Mouse (Mus musculus): ENCODE measurements at regions not wholly inside any gene's neighbourhood (a gene's known extent, or its start where the extent isn't known, plus 50 kb on each side); places are given as distances from the start of the nearest gene placed in this dataset.

DNA sequence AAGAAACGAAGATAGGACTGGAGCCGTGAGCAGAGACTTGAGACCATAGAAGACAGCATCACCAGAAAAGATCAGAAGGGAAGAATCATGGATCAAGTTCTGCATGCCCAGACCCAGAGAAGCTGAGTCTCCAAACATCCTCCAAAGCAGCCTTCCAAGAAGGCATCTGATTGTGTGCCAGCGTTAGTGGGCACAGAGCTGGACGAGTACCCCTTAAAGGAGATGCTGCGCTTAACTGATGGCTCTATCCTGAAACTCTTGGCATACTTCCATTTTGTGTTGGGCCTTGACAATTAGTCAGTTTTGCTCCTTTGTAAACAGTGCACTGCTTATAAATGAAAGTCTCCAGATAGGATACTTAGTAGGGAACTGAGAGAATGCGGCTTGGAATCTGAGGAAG lies 119.8 kb downstream of the Il20rb start:
- no peaks in the 10 kb centered on the region for H3K27me3 ChIP-seq (replicated peaks)
- WGBS = 75% methylated on average over 6 of the region's 6 CpGs
- no peaks in the 10 kb centered on the region for H3K36me3 ChIP-seq
- no peaks in the 10 kb centered on the region for H3K9me3 ChIP-seq (replicated peaks)
- H3K4me3 ChIP-seq (replicated peaks) = no peak overlapping the region
- no peak overlapping the region for H3K9ac ChIP-seq (replicated peaks)
- no peak overlapping the region for H3K27ac ChIP-seq (replicated peaks)
- ATAC-seq (ENCODE audit: low FRiP score) = no peak
- no peak overlapping the region for H3K4me2 ChIP-seq
- H3K4me1 ChIP-seq = no peaks in the 10 kb centered on the region

- ATAC-seq (ENCODE audit: low FRiP score) = no peak
- Histone ChIP-seq H3K9ac (replicated peaks) (no peak overlapping the region), H3K27ac (replicated peaks) (no peak overlapping the region), H3K9me3 (replicated peaks) (no peaks in the 10 kb centered on the region), H3K4me2 (no peak overlapping the region), H3K4me1 (no peaks in the 10 kb centered on the region), H3K27me3 (replicated peaks) (no peaks in the 10 kb centered on the region), H3K4me3 (replicated peaks) (no peak overlapping the region), H3K36me3 (no peaks in the 10 kb centered on the region)
- WGBS = 67% methylated on average over 9 of the region's 9 CpGs
Measured at GRCm38 (mm10) chr9:100359934-100360716, 126.5 kb downstream of the Il20rb start.

- Histone ChIP-seq H3K9ac (replicated peaks) (no peak overlapping the region), H3K4me1 (no peaks in the 10 kb centered on the region)
- WGBS = 55% methylated on average over 12 of the region's 12 CpGs
Measured at GRCm38 (mm10) chr9:100357553-100357952, 129.0 kb downstream of the Il20rb start.

GRCm38 (mm10) chr9:100340796-100341195 lies 145.8 kb downstream of the Il20rb start:
- Histone ChIP-seq H3K27ac (replicated peaks) (no peak overlapping the region), H3K4me1 (no peaks in the 10 kb centered on the region), H3K9ac (replicated peaks) (no peak overlapping the region), H3K4me2 (no peak overlapping the region), H3K4me3 (replicated peaks) (no peak overlapping the region), H3K9me3 (replicated peaks) (no peaks in the 10 kb centered on the region), H3K36me3 (no peaks in the 10 kb centered on the region), H3K27me3 (replicated peaks) (no peaks in the 10 kb centered on the region)
- no peak for ATAC-seq (ENCODE audit: low FRiP score)
- 83% methylated on average over 8 of the region's 8 CpGs for WGBS

More at GRCm38 (mm10) chr9:100357553-100357952, 129.0 kb downstream of the Il20rb start:
- no peaks in the 10 kb centered on the region for H3K9me3 ChIP-seq (replicated peaks)
- no peak overlapping the region for H3K4me2 ChIP-seq
- no peak for ATAC-seq (ENCODE audit: low FRiP score)
- H3K27ac ChIP-seq (replicated peaks) = no peak overlapping the region
- H3K36me3 ChIP-seq = no peaks in the 10 kb centered on the region
- no peaks in the 10 kb centered on the region for H3K27me3 ChIP-seq (replicated peaks)
- no peak overlapping the region for H3K4me3 ChIP-seq (replicated peaks)

GRCm38 (mm10) chr9:100307765-100308164 lies 178.8 kb downstream of the Il20rb start:
- ATAC-seq (ENCODE audit: low FRiP score) = no peak
- no peaks in the 10 kb centered on the region for H3K27me3 ChIP-seq (replicated peaks)
- no peak overlapping the region for H3K9ac ChIP-seq (replicated peaks)
- H3K36me3 ChIP-seq = no peaks in the 10 kb centered on the region
- no peak overlapping the region for H3K27ac ChIP-seq (replicated peaks)
- H3K9me3 ChIP-seq (replicated peaks) = no peaks in the 10 kb centered on the region
- 0 out of 2 replicates have a peak, but pooled peaks cover 4% of the 10 kb centered on the region for H3K4me1 ChIP-seq
- no peak overlapping the region for H3K4me2 ChIP-seq
- WGBS = 78% methylated on average over 5 of the region's 5 CpGs
- H3K4me3 ChIP-seq (replicated peaks) = no peak overlapping the region

DNA sequence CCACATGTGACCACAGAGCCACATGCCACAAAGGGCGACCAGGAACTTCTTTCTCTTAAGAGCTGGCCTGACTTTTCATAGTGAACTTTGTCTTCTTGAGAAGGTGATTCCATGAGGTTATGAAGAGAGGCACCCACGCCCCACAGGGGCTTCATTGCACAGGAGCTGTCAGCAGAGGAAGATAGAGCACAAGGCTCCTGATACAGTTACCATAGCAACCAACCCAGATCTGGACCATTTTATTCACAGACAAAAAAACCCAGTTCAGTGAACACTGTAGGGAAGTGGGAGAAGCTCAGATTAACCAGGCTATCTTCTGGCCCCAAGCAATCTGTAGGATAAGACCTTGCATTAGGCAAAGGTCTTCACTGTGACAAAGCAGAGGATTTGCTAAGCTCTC lies 179.2 kb downstream of the Il20rb start:
- Histone ChIP-seq H3K36me3 (no peaks in the 10 kb centered on the region), H3K9ac (replicated peaks) (no peak overlapping the region), H3K4me2 (no peak overlapping the region), H3K27ac (replicated peaks) (no peak overlapping the region), H3K4me1 (0 out of 2 replicates have a peak, but pooled peaks cover 4% of the 10 kb centered on the region), H3K9me3 (replicated peaks) (no peaks in the 10 kb centered on the region), H3K27me3 (replicated peaks) (no peaks in the 10 kb centered on the region), H3K4me3 (replicated peaks) (no peak overlapping the region)
- ATAC-seq (ENCODE audit: low FRiP score) = no peak
- WGBS = 58% methylated on average over 2 of the region's 2 CpGs

- Histone ChIP-seq H3K4me1 (peaks cover 7% of the 10 kb centered on the region; the same call in 1 of the 2 replicates), H3K27me3 (replicated peaks) (no peaks in the 10 kb centered on the region), H3K27ac (replicated peaks) (no peak overlapping the region), H3K4me3 (replicated peaks) (no peak overlapping the region), H3K36me3 (no peaks in the 10 kb centered on the region), H3K4me2 (no peak overlapping the region), H3K9ac (replicated peaks) (no peak overlapping the region), H3K9me3 (replicated peaks) (no peaks in the 10 kb centered on the region)
- WGBS = 85% methylated on average over 6 of the region's 6 CpGs
- ATAC-seq (ENCODE audit: low FRiP score) = no peak
Measured at GRCm38 (mm10) chr9:100303762-100304161, 182.8 kb downstream of the Il20rb start.

- Histone ChIP-seq H3K9me3 (replicated peaks) (no peaks in the 10 kb centered on the region), H3K4me1 (peaks cover 7% of the 10 kb centered on the region; the same call in 1 of the 2 replicates), H3K27ac (replicated peaks) (no peak overlapping the region), H3K36me3 (no peaks in the 10 kb centered on the region), H3K27me3 (replicated peaks) (no peaks in the 10 kb centered on the region), H3K4me3 (replicated peaks) (no peak overlapping the region), H3K4me2 (no peak overlapping the region), H3K9ac (replicated peaks) (no peak overlapping the region)
- ATAC-seq (ENCODE audit: low FRiP score) = no peak
- WGBS = 36% methylated on average over 12 of the region's 12 CpGs
Measured at GRCm38 (mm10) chr9:100301613-100302012, 185.0 kb downstream of the Il20rb start.

- Histone ChIP-seq H3K4me3 (replicated peaks) (no peak overlapping the region), H3K4me2 (no peak overlapping the region), H3K27me3 (replicated peaks) (peaks cover 5% of the 10 kb centered on the region), H3K9ac (replicated peaks) (no peak overlapping the region), H3K27ac (replicated peaks) (no peak overlapping the region), H3K9me3 (replicated peaks) (no peaks in the 10 kb centered on the region), H3K36me3 (no peaks in the 10 kb centered on the region), H3K4me1 (peaks cover 11% of the 10 kb centered on the region)
- no peak for ATAC-seq (ENCODE audit: low FRiP score)
- 52% methylated on average over 13 of the region's 13 CpGs for WGBS
Measured at GRCm38 (mm10) chr9:100277361-100277760, 209.2 kb downstream of the Il20rb start.

DNA sequence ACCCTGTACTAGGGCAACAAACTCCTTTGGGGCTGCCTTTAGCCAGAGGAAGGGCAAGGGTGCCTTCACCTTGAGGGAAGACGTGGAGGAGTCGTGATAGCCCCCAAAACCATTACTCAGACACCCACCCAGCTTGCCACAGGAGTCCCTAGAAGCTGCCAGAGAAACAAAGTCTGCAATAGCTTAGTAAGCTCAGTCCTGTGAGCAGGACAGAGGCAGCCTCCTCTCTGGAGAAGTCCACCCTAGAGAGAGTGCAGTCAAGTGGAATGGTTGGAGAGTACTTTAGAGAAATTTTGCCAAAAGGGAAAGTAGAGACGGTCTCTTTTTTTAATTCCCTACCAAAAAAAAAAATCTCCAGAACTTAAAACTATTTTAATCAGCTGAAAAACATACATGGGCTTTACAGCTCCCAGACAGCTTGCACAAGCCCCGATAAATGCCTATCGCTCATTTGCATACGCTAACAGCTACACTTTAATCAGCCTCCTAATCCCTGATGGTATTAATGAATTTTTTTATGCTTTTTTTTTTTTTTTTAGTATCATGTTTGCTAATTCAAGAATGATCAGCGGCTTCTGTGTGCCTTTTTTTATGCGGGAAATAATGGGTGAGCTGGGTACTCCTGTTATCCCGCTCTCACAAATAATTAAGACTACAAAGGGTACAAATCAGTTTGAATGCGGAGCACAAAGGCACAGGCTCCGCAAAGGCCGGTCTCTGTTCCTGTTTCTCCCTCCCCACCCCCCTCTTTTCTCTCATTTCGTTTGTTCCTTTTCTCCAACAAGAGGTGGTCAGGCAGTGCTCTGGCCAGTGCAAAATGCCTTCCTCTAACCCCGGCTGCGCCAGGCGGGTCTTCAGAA lies 219.8 kb downstream of the Il20rb start:
- Histone ChIP-seq H3K27ac (replicated peaks) (no peak overlapping the region), H3K4me1 (peaks cover 17% of the 10 kb centered on the region), H3K9me3 (replicated peaks) (no peaks in the 10 kb centered on the region), H3K36me3 (no peaks in the 10 kb centered on the region), H3K9ac (replicated peaks) (no peak overlapping the region), H3K4me3 (replicated peaks) (no peak overlapping the region), H3K4me2 (peak overlapping the region; percentile 40), H3K27me3 (replicated peaks) (peaks cover 25% of the 10 kb centered on the region)
- WGBS = 13% methylated on average over 16 of the region's 16 CpGs
- no peak for ATAC-seq (ENCODE audit: low FRiP score)

- WGBS = 40% methylated on average over 10 of the region's 10 CpGs
- Histone ChIP-seq H3K27me3 (replicated peaks) (0 out of 2 replicates have a peak, but pooled peaks cover 7% of the 10 kb centered on the region), H3K4me3 (replicated peaks) (no peak overlapping the region), H3K4me2 (peak overlapping the region; percentile 25; the same call in 1 of the 2 replicates), H3K36me3 (no peaks in the 10 kb centered on the region), H3K9me3 (replicated peaks) (no peaks in the 10 kb centered on the region), H3K27ac (replicated peaks) (no peak overlapping the region), H3K9ac (replicated peaks) (no peak overlapping the region), H3K4me1 (peaks cover 14% of the 10 kb centered on the region)
- ATAC-seq (ENCODE audit: low FRiP score) = peak; percentile 35
Measured at GRCm38 (mm10) chr9:100252409-100252808, 234.2 kb downstream of the Il20rb start.

Data from neural tube, embryonic 15.5 days (tissue).